Mouse (Mus musculus) lung, postnatal 36 days (tissue): ENCODE measurements around the gene Atp2c1.

Experiments used
- DNase-seq: peaks from one replicate; pipeline ENCODE4 v3.0.0; 2022; ENCODE audit warnings: mixed read lengths

The Atp2c1 gene

GRCm38 (mm10) chr9:105362181-105362580 lies 164.9 kb downstream of the Atp2c1 start:
- no peak for DNase-seq
